Mouse (Mus musculus) midbrain, embryonic 14.5 days (tissue): ENCODE data around the gene Chad. TPM values are rescaled to one million over a fixed set of nuclear protein-coding genes. Genes with fewer than 3 reads are reported as not detected.

ENCODE experiments used
- ATAC-seq: fragments of 200-750 bp; cut with Nextera tagmentation; 2 replicates; pipeline ENCODE4 v1.8.0; 2017; ENCODE audit warnings: moderate number of reproducible peaks, moderate library complexity; ENCODE audit not compliant: low FRiP score, low TSS enrichment
- DNase-seq: peaks from one replicate; pipeline ENCODE4 v3.0.0-alpha.2; 2015
- H3K27ac ChIP-seq: fragments of 300-500 bp; sonication (generic); replicated peaks from 2 replicates; pipeline ENCODE4 v1.5.1; 2014; ENCODE audit warnings: mild to moderate bottlenecking, low read depth, low read length, moderate library complexity
- H3K27me3 ChIP-seq: fragments of 300-500 bp; sonication (generic); 2 replicates; pipeline ENCODE4 v1.6.1; 2014; ENCODE audit warnings: low read length, control low read depth, mixed read lengths; ENCODE audit not compliant: control insufficient read depth, insufficient read depth
- H3K36me3 ChIP-seq: fragments of 300-500 bp; sonication (generic); 2 replicates; pipeline ENCODE4 v1.6.1; 2014; ENCODE audit warnings: low read length, control low read depth; ENCODE audit not compliant: control insufficient read depth, insufficient read depth
- H3K4me1 ChIP-seq: fragments of 300-500 bp; sonication (generic); 2 replicates; pipeline ENCODE4 v1.6.1; 2014; ENCODE audit warnings: mild to moderate bottlenecking, antibody characterized with exemption, low read length, control low read depth; ENCODE audit not compliant: control insufficient read depth, insufficient read depth
- H3K4me2 ChIP-seq: fragments of 300-500 bp; sonication (generic); 2 replicates; pipeline ENCODE4 v1.6.1; 2014; ENCODE audit warnings: mild to moderate bottlenecking, low read length, moderate library complexity
- H3K4me3 ChIP-seq: fragments of 300-500 bp; sonication (generic); replicated peaks from 2 replicates; pipeline ENCODE4 v1.5.1; 2014; ENCODE audit warnings: low read depth, low read length
- H3K9ac ChIP-seq: fragments of 300-500 bp; sonication (generic); replicated peaks from 2 replicates; pipeline ENCODE4 v1.6.1; 2014; ENCODE audit warnings: mild to moderate bottlenecking, low read length, moderate library complexity
- H3K9me3 ChIP-seq: fragments of 300-500 bp; sonication (generic); 2 replicates; pipeline ENCODE4 v1.6.1; 2016; ENCODE audit warnings: low read length, control low read depth, mixed read lengths; ENCODE audit not compliant: control insufficient read depth
- WGBS: fragments of 180-500 bp; shearing (Covaris S2); extraction: QIAGEN DNeasy Blood & Tissue Kit; methylation state at CpG from one replicate; pipeline ENCODE4 v1.1.7; 2014; 5-methylcytosine and 5-hydroxymethylcytosine counted together
- polyA plus RNA-seq: library from polyadenylated mRNA; unstranded; fragments of >200 nt; fragmentation: Nextera tagmentation; extraction: Ambion mirVana; gene quantifications from 2 replicates; pipeline ENCODE4 v1.2.1, GENCODE M21; 2014

The Chad gene
- polyA plus RNA-seq, 1 experiment from 2014 or later = not detected

DNA sequence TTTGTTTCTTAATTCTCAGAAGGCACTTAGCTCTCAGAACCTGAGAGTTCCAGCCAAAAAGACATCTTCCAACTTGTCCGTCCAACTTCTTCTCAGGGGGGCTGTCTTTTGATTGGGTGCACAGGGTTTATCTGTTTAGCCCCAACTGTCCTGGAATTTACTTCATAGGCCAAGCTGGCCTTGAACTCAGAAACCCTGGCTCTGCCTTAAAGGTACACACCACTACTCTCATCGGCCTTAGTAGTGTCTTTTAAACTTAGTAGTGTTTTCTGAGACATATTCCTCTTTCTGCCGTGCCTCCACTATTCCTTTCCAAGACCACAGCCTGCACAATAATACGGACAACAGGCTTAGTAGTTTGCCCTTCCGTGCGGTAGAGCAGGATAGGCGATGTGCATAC, 35.6 kb downstream of the Chad start:
- no peak overlapping the region for H3K27ac ChIP-seq
- no peaks in the 10 kb centered on the region for H3K36me3 ChIP-seq
- peaks cover 12% of the 10 kb centered on the region for H3K4me1 ChIP-seq
- H3K4me2 ChIP-seq = no peak overlapping the region
- H3K4me3 ChIP-seq = no peak overlapping the region
- ATAC-seq (no peak), DNase-seq (no peak)
- no peak overlapping the region for H3K9ac ChIP-seq
- H3K27me3 ChIP-seq = no peaks in the 10 kb centered on the region
- 94% methylated on average over 7 of the region's 7 CpGs for WGBS
- H3K9me3 ChIP-seq = no peaks in the 10 kb centered on the region

DNA sequence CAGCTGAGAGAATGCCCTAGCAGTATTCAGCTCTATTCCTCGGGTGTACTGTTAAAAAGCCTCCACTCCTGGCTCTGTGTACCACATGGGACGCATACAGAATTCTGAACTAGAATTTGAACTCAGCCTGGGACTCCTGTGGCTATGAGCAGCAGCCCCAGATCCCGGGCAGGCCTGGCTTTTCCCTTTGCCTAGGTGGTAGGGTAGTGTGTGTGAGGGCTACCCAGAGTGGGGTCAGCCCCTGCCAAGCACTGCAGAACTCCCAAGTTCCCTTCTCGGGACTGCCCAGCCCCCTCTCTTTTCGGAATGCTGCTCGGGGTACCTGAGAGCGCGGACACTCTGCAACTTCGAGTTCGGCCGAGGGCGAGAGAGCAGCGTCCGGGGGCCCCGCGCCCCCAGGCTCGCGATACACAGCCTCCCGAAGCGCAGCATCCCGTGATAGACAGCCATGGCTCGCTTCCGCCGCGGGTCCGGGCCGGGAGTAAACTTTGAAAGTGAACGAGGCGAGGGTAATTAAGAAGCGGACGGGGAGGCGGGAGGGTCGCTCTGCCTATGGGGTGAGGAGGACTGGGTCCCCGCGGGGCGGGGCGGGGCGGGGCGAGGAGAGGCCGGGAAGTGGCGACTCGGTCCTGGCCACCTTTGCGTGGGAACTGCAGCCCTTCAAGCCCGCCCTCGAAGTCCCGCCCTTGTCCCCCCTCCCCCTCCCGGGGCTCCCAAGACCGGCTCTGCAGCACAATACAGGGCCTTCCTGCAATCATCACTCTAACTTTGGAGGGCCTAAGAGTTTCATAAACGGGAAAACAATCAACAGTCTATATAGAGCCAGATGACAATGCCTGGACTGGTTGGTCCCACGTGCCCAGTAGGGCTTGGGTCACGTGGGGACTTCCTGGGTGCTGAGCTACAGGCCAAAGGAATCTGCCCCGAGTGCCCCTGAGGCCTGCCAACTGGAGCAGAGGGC, 36.8 kb downstream of the Chad start, which contains the start of gene Acsf2:
Gene Acsf2, minus strand, starts transcription at position 551 of the 961 bp plus-strand sequence.
- peaks cover 12% of the 10 kb centered on the region for H3K4me1 ChIP-seq
- no peaks in the 10 kb centered on the region for H3K27me3 ChIP-seq
- peak within 1 kb of the TSS; percentile 37 for H3K4me3 ChIP-seq
- peak; percentile 74; the same call in 1 of the 2 replicates for ATAC-seq
- peak within 1 kb of the TSS; percentile 36; the same call in 1 of the 2 replicates for H3K9ac ChIP-seq
- 3% methylated on average over 49 of the region's 52 CpGs for WGBS
- no peak within 1 kb of the TSS for H3K27ac ChIP-seq
- H3K36me3 ChIP-seq = no peaks in the 10 kb centered on the region
- peak within 1 kb of the TSS; percentile 70 for H3K4me2 ChIP-seq
- no peaks in the 10 kb centered on the region for H3K9me3 ChIP-seq
- DNase-seq = peak; percentile 69

DNA sequence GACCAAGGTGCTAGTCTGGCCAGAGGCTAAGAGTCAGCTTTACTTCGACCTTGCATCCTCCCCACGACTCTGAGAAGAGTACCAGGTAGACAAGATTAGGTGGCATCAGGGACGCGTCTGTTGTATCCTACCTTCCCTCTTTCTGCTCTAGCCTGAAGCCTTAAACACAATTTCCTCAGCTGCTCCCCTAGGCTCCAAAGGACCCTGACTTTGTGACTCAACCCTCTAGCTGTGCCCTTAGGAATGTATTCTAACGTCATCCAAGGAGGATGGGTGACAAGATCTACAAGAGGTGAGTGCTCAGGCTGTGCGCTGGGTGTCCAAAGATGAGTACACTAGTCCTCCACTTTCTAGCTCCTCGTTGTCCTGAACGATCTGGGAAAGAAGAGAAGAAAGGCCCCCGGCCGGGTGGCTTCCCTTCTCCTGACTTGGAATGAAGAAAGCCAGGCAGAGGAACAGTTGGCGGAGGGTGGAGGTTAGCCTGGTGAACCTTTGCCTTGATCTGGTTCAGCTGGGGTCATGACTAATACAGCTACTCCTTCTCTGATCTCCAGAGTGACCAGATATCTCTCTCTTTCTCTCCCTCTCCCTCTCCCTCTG, 37.6 kb downstream of the Chad start:
- no peaks in the 10 kb centered on the region for H3K27me3 ChIP-seq
- H3K9me3 ChIP-seq = no peaks in the 10 kb centered on the region
- H3K4me2 ChIP-seq = peak overlapping the region; percentile 70; the same call in 1 of the 2 replicates
- H3K36me3 ChIP-seq = no peaks in the 10 kb centered on the region
- 74% methylated on average over 11 of the region's 11 CpGs for WGBS
- H3K9ac ChIP-seq = no peak overlapping the region
- ATAC-seq (no peak), DNase-seq (no peak)
- H3K4me3 ChIP-seq = no peak overlapping the region
- H3K27ac ChIP-seq = no peak overlapping the region
- H3K4me1 ChIP-seq = peaks cover 12% of the 10 kb centered on the region

DNA sequence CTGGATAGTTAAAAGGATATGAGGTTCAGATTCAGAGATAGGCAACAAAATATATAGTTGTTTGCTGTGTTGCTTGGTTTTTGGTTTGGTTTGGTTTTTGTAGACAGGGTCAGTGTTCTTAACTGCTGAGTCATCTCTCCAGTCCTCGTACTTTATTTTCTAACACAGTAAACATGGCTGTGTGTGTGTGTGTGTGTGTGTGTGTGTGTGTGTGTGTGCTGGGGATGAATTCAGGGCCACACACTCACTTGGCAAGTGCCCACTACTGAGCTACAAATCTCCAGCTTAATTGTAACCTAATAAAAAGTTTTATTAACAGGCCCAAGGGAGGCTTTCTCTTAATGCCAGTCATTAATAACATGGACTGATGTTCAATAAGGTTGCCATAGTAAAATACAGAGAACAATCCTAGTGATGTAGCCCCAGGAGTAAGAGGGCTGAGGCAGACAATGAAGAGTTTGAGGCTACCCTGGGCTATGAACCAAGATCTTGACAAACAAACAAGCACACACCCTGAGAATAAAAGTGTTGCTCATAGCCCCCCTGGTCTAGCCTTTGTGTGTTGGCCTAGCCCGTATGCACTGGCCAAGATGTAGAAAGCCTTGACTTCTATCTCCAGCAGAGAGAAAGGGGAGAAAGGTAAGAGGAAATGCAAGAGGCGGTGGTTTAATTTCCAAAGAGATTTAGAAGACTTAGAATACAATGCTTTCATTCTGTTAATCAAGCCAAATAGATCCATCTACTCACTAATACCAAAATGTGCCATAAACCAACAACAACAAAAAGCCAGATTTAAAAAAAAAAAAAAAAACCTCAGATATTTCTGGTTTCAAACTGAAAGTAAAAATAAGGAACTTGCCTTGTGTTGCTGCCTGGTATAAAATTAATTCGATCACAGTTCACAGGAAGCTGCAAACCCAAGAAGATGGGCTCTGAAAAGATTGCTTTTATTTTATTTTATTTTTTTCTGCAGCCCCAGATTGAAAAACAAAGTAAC, 46.2 kb downstream of the Chad start:
- H3K4me2 ChIP-seq = no peak overlapping the region
- no peak for DNase-seq
- no peaks in the 10 kb centered on the region for H3K4me1 ChIP-seq
- no peak overlapping the region for H3K4me3 ChIP-seq
- 80% methylated on average over 4 of the region's 4 CpGs for WGBS
- no peak overlapping the region for H3K9ac ChIP-seq
- H3K9me3 ChIP-seq = no peaks in the 10 kb centered on the region
- no peaks in the 10 kb centered on the region for H3K36me3 ChIP-seq
- ATAC-seq = no peak
- H3K27ac ChIP-seq = no peak overlapping the region
- no peaks in the 10 kb centered on the region for H3K27me3 ChIP-seq

DNA sequence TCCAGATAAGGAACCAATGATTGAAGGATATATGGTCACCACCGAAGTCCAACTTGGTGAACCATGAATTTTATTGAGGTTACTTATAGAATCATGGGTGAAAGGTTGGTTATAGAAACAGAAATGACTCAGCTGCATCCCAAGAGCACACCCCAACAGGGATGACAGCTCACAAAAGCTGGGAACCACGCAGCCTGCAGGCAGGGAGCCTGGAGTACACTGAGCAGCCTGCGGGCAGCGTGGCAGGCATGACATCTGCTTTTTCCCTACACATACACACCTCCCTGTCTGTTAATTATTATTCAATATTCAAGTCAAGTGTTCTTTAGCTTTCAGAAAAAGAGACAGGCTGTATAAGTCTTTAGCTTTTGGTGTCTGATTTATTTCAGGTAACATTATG, 49.8 kb downstream of the Chad start:
- Histone ChIP-seq H3K9me3 (no peaks in the 10 kb centered on the region), H3K4me3 (no peak overlapping the region), H3K36me3 (no peaks in the 10 kb centered on the region), H3K4me1 (no peaks in the 10 kb centered on the region), H3K9ac (no peak overlapping the region), H3K27me3 (no peaks in the 10 kb centered on the region), H3K27ac (no peak overlapping the region), H3K4me2 (no peak overlapping the region)
- 62% methylated on average over 4 of the region's 4 CpGs for WGBS
- DNase-seq (no peak), ATAC-seq (no peak)

DNA sequence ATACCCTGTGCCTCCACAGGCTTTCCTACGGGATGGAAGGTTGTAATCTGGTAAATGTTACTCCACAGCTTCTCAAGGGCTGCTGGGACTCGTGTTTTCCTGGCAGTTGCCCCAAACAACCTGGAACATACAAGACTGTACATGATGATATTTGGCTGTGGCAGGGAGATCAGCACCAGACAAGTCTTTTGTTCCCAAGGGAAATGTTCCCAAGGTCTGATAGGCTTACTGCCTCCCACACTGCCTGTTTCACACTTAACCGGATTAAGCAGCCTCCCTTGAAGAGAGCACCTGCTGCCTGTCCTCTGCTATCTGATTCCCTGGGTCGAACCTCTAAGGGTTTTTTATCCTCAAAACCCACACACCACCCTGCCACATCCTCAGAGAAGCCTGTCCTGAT, 50.6 kb downstream of the Chad start:
- 7% methylated on average over 4 of the region's 4 CpGs for WGBS
- H3K4me2 ChIP-seq = no peak overlapping the region
- H3K9me3 ChIP-seq = no peaks in the 10 kb centered on the region
- H3K9ac ChIP-seq = no peak overlapping the region
- H3K4me1 ChIP-seq = no peaks in the 10 kb centered on the region
- H3K27ac ChIP-seq = no peak overlapping the region
- H3K27me3 ChIP-seq = no peaks in the 10 kb centered on the region
- DNase-seq = peak; percentile 69
- H3K4me3 ChIP-seq = no peak overlapping the region
- H3K36me3 ChIP-seq = no peaks in the 10 kb centered on the region
- ATAC-seq = 0 out of 2 replicates have a peak, but pooled peaks have one; percentile 50

DNA sequence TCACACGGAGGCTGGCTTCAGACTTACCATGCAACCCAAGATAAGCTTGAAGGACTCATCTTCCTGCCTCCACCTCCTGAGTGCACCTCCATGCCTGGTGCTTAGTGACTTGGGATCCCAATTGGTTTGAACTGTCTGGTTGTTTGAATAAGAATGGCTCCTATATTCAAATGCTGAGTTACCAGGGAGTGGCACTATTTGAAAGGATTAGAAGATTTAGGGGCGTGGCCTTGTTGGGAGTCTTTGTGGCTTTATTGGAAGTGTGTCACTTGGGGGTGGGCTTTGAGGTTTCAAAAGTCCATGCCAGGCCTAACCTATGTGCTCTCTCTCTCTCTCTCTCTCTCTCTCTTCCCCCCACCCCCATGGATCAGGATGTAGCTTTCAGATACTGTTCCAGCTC, 52.8 kb downstream of the Chad start:
- Histone ChIP-seq H3K9ac (no peak overlapping the region), H3K4me2 (no peak overlapping the region), H3K27me3 (no peaks in the 10 kb centered on the region), H3K4me1 (no peaks in the 10 kb centered on the region), H3K4me3 (no peak overlapping the region), H3K36me3 (no peaks in the 10 kb centered on the region), H3K27ac (no peak overlapping the region), H3K9me3 (no peaks in the 10 kb centered on the region)
- WGBS = 94% methylated on average over 2 of the region's 2 CpGs
- ATAC-seq (no peak), DNase-seq (no peak)
